Mouse (Mus musculus): ENCODE measurements around the gene Cypt1. TPM values are rescaled to one million over a fixed set of nuclear protein-coding genes. Genes with fewer than 3 reads are reported as not detected.

The Cypt1 gene
- not detected for polyA plus RNA-seq (2012; fragmentation: generic; extraction: Trizol)

DNA sequence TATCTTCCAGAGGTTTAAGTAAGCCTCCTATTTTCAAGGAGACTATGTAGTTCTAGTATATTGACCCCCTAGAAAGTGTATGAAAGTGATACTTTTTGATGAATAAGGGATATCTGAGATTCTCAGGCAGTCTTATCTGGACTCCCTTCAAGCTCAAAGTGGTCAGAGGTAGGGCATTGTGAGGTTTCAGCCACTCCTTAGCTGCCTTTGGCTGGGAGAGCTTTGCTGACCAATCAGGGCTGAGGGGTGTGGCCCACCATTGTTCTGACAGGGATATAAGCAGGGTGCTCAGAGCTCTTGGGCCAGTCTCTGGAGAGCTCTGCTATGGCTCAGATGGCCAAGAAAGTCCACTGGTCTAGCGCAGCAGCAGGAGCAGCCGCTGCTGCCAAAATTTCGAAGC, at the start of gene Cypt1:
Gene Cypt1 (plus strand): TSS at position 301 of the 400 bp plus-strand sequence.
- Histone ChIP-seq H3K79me2 (ENCODE audit: control insufficient read depth, insufficient read depth) (no peaks in the 10 kb centered on the region), H3ac (ENCODE audit: control insufficient read depth, insufficient read length) (no peak within 1 kb of the TSS), H3K4me2 (ENCODE audit: low read depth) (no peak within 1 kb of the TSS), H3K27me3 (ENCODE audit: control insufficient read depth, insufficient read depth, insufficient read length) (no peaks in the 10 kb centered on the region), H3K36me3 (ENCODE audit: control insufficient read depth, insufficient read depth) (no peaks in the 10 kb centered on the region), H3K4me3 (no peak within 1 kb of the TSS)
- TF ChIP-seq TCF12 (IDR thresholded peaks at IDR 0.05; ENCODE audit: insufficient read depth, poor library complexity, severe bottlenecking) (no peak), USF1 (IDR thresholded peaks at IDR 0.05; ENCODE audit: low read depth) (no peak), POLR2A (IDR thresholded peaks at IDR 0.05; ENCODE audit: insufficient read length, low read depth) (no peak), SRF (IDR thresholded peaks at IDR 0.05; ENCODE audit: control insufficient read depth, insufficient read length, low read depth) (no peak), E2F4 (IDR thresholded peaks at IDR 0.05; ENCODE audit: insufficient read depth) (no peak), TCF3 (IDR thresholded peaks at IDR 0.05; ENCODE audit: insufficient read length, low read depth) (no peak), REST (IDR thresholded peaks at IDR 0.05; ENCODE audit: insufficient read depth, insufficient read length) (no peak), MYOG (IDR thresholded peaks at IDR 0.05; ENCODE audit: control insufficient read depth in 1 of 3, insufficient read depth in 1 of 3, insufficient read length in 2 of 3, low read depth in 2 of 3) (no peak), MAX (IDR thresholded peaks at IDR 0.05; ENCODE audit: low read depth) (no peak), POLR2AphosphoS2 (IDR thresholded peaks at IDR 0.05; ENCODE audit: insufficient read length, low read depth) (no peak), CEBPB (IDR thresholded peaks at IDR 0.05; ENCODE audit: insufficient read depth, poor library complexity, severe bottlenecking) (no peak), MYOD1 (IDR thresholded peaks at IDR 0.05; ENCODE audit: control insufficient read depth in 1 of 3, insufficient read length in 2 of 3, low read depth in 2 of 3) (no peak)

DNA sequence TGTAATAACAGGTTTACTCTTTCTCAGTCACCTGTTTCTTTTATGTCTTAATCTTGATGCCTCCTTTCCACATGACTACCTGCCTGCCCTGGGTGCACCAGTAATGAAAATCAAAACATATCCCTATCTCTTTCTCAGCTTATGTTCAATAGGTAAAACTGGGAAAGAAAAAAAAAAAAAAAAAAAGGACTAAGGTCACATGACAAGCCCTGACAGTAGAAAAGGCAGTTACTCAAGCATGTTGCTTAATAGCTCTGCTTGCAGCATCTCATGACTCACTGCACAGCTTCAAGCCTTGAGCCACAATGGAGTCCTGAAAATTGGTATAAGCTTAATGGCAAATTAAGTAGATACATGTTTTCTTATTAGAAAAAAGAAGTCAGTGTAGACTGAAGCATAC, 24.1 kb downstream of the Cypt1 start:
- no peak for TF ChIP-seq POLR2A (IDR thresholded peaks at IDR 0.05; ENCODE audit: insufficient read length, low read depth)
- TF ChIP-seq MYOD1 (IDR thresholded peaks at IDR 0.05; ENCODE audit: control insufficient read depth in 1 of 3, insufficient read length in 2 of 3, low read depth in 2 of 3), result no peak
- TF ChIP-seq TCF12 (IDR thresholded peaks at IDR 0.05; ENCODE audit: insufficient read depth, poor library complexity, severe bottlenecking), result no peak
- TF ChIP-seq TCF3 (IDR thresholded peaks at IDR 0.05; ENCODE audit: insufficient read length, low read depth), result no peak
- TF ChIP-seq USF1 (IDR thresholded peaks at IDR 0.05; ENCODE audit: low read depth), result peak; percentile 67
- peak; percentile 84 for TF ChIP-seq CEBPB (IDR thresholded peaks at IDR 0.05; ENCODE audit: insufficient read depth, poor library complexity, severe bottlenecking)
- TF ChIP-seq E2F4 (IDR thresholded peaks at IDR 0.05; ENCODE audit: insufficient read depth), result no peak
- Histone ChIP-seq H3K36me3 (ENCODE audit: control insufficient read depth, insufficient read depth) (no peaks in the 10 kb centered on the region), H3K27me3 (ENCODE audit: control insufficient read depth, insufficient read depth, insufficient read length) (no peaks in the 10 kb centered on the region), H3K4me3 (no peak overlapping the region), H3K79me2 (ENCODE audit: control insufficient read depth, insufficient read depth) (no peaks in the 10 kb centered on the region), H3K4me2 (ENCODE audit: low read depth) (no peak overlapping the region), H3ac (ENCODE audit: control insufficient read depth, insufficient read length) (no peak overlapping the region)

DNA sequence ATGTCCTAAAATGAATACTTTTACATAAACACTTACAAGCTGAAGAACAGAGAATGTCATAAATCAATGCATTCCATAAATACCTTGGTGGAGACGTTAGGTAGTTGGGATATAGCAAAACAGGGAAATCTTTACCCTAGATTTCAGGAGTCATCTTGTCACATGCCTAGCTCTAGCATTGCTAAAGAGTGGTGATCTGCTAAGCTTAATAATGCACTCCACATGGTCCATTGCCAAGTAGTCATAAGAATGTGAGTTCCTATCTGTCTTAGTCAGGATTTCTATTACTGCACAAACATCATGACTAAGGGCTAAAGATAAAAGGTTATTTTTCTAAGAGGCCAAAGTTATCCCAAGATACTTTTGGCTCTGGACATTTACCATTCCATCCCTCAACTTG, 34.4 kb downstream of the Cypt1 start:
- H3K4me3 ChIP-seq, result no peak overlapping the region

DNA sequence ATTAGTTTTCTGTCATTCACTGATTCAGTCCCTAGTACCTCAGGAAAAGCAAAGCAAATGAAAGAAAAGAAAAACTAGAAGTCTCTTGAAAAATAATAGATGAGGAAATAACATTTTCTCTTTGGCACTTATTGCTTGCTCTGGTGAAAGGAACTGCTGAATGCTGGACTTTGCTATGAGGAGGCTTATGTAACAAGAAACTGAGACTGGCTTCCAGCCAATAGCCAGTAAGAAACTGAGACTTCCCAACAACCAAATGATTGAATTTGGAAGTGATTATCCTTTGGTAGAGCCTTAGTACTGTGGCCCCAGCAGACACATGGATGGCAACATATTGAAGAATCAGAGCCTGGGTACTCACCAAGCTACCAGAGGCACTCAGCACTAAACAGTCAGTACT, 35.8 kb downstream of the Cypt1 start:
- H3K4me3 ChIP-seq, result no peak overlapping the region
- H3K36me3 ChIP-seq (ENCODE audit: control insufficient read depth, insufficient read depth), result no peaks in the 10 kb centered on the region
- H3K4me2 ChIP-seq (ENCODE audit: low read depth), result no peak overlapping the region
- no peaks in the 10 kb centered on the region for H3K27me3 ChIP-seq (ENCODE audit: control insufficient read depth, insufficient read depth, insufficient read length)
- H3K79me2 ChIP-seq (ENCODE audit: control insufficient read depth, insufficient read depth), result no peaks in the 10 kb centered on the region
- TF ChIP-seq E2F4 (IDR thresholded peaks at IDR 0.05; ENCODE audit: insufficient read depth), result no peak
- TF ChIP-seq REST (IDR thresholded peaks at IDR 0.05; ENCODE audit: insufficient read depth, insufficient read length), result no peak
- TF ChIP-seq CEBPB (IDR thresholded peaks at IDR 0.05; ENCODE audit: insufficient read depth, poor library complexity, severe bottlenecking), result no peak
- no peak for TF ChIP-seq USF1 (IDR thresholded peaks at IDR 0.05; ENCODE audit: low read depth)
- TF ChIP-seq TCF3 (IDR thresholded peaks at IDR 0.05; ENCODE audit: insufficient read length, low read depth), result no peak
- TF ChIP-seq MAX (IDR thresholded peaks at IDR 0.05; ENCODE audit: low read depth), result no peak
- no peak for TF ChIP-seq POLR2A (IDR thresholded peaks at IDR 0.05; ENCODE audit: insufficient read length, low read depth)
- no peak for TF ChIP-seq POLR2AphosphoS2 (IDR thresholded peaks at IDR 0.05; ENCODE audit: insufficient read length, low read depth)
- TF ChIP-seq SRF (IDR thresholded peaks at IDR 0.05; ENCODE audit: control insufficient read depth, insufficient read length, low read depth), result no peak
- TF ChIP-seq MYOD1 (IDR thresholded peaks at IDR 0.05; ENCODE audit: control insufficient read depth in 1 of 3, insufficient read length in 2 of 3, low read depth in 2 of 3), result no peak
- no peak for TF ChIP-seq MYOG (IDR thresholded peaks at IDR 0.05; ENCODE audit: control insufficient read depth in 1 of 3, insufficient read depth in 1 of 3, insufficient read length in 2 of 3, low read depth in 2 of 3)
- no peak for TF ChIP-seq TCF12 (IDR thresholded peaks at IDR 0.05; ENCODE audit: insufficient read depth, poor library complexity, severe bottlenecking)
- H3ac ChIP-seq (ENCODE audit: control insufficient read depth, insufficient read length), result no peak overlapping the region

More for the DNA sequence above, 34.4 kb downstream of the Cypt1 start:
- TF ChIP-seq POLR2AphosphoS2 (IDR thresholded peaks at IDR 0.05; ENCODE audit: insufficient read length, low read depth) (no peak), CEBPB (IDR thresholded peaks at IDR 0.05; ENCODE audit: insufficient read depth, poor library complexity, severe bottlenecking) (no peak), SRF (IDR thresholded peaks at IDR 0.05; ENCODE audit: control insufficient read depth, insufficient read length, low read depth) (no peak), POLR2A (IDR thresholded peaks at IDR 0.05; ENCODE audit: insufficient read length, low read depth) (no peak), E2F4 (IDR thresholded peaks at IDR 0.05; ENCODE audit: insufficient read depth) (no peak), TCF3 (IDR thresholded peaks at IDR 0.05; ENCODE audit: insufficient read length, low read depth) (no peak), TCF12 (IDR thresholded peaks at IDR 0.05; ENCODE audit: insufficient read depth, poor library complexity, severe bottlenecking) (no peak)
- no peaks in the 10 kb centered on the region for H3K27me3 ChIP-seq (ENCODE audit: control insufficient read depth, insufficient read depth, insufficient read length)
- no peaks in the 10 kb centered on the region for H3K36me3 ChIP-seq (ENCODE audit: control insufficient read depth, insufficient read depth)
- H3K79me2 ChIP-seq (ENCODE audit: control insufficient read depth, insufficient read depth), result no peaks in the 10 kb centered on the region
- H3K4me2 ChIP-seq (ENCODE audit: low read depth), result no peak overlapping the region
- H3ac ChIP-seq (ENCODE audit: control insufficient read depth, insufficient read length), result no peak overlapping the region

Other genes with a start within 250 kb of the Cypt1 start
- 14.8 TPM for gene Maoa, start 96.8 kb downstream of the Cypt1 start, polyA plus RNA-seq (2012; fragmentation: generic; extraction: Trizol)